Mouse (Mus musculus) embryonic facial prominence, embryonic 14.5 days (tissue): ENCODE measurements around the gene Olfr1402. TPM values are rescaled to one million over a fixed set of nuclear protein-coding genes. Genes with fewer than 3 reads are reported as not detected.

Source experiments
- polyA plus RNA-seq: library from polyadenylated mRNA; unstranded; fragments of >200 nt; fragmentation: Nextera tagmentation; extraction: Ambion mirVana; gene quantifications from 2 replicates; pipeline ENCODE4 v1.2.1, GENCODE M21; 2014

The Olfr1402 gene
- polyA plus RNA-seq, 1 experiment from 2014 or later: 0.04 TPM

Other genes with a start within 250 kb of the Olfr1402 start
- 36.0 and 39.4 TPM in 2 replicates for gene Bcl9, start 124.1 kb downstream of the Olfr1402 start, polyA plus RNA-seq
- 11.7 and 13.3 TPM in 2 replicates for gene Chd1l, start 188.2 kb upstream of the Olfr1402 start, polyA plus RNA-seq
- gene Fmo5, start 206.8 kb upstream of the Olfr1402 start, polyA plus RNA-seq: 2.7 and 3.1 TPM in 2 replicates
- gene Prkab2, start 236.2 kb upstream of the Olfr1402 start, polyA plus RNA-seq: 9.9 and 10.5 TPM in 2 replicates